In genomic region chr5:44104686-44105085, GRCm38 (mm10) we compare ENCODE assay signal across 20 mouse cellular contexts. TPM values are rescaled to one million over a fixed set of nuclear protein-coding genes. Genes with fewer than 3 reads are reported as not detected.
DNase-seq lines count a peak whose midpoint lies in the region; ATAC-seq and TF ChIP-seq lines count a peak whose summit lies in the region.
"Had no signal": no experiment of that assay in that cellular context is flagged by ENCODE, and none has a peak within 500 bp of the region (broad histone marks: within the 10 kb centered on the region; RNA-seq: fewer than 3 reads in every experiment).

No protein-coding gene starts in this region.

- no peak for TF ChIP-seq POLR2A in kidney, adult 2 months (IDR thresholded peaks at IDR 0.05; ENCODE audit: low read depth, low read length)
- no peak for TF ChIP-seq POLR2A in small intestine, adult 2 months (IDR thresholded peaks at IDR 0.05; ENCODE audit: low read depth, low read length)

- H3K4me3 ChIP-seq in forebrain, embryonic 10.5 days: no peak overlapping the region
- H3K4me3 ChIP-seq in forebrain, postnatal 0 days (ENCODE audit: low read depth, low read length): no peak overlapping the region
- no peak overlapping the region for H3K4me3 ChIP-seq in kidney, adult 2 months (ENCODE audit: insufficient read depth, low read depth, low read length)
- no peak overlapping the region for H3K4me3 ChIP-seq in midbrain, embryonic 11.5 days (ENCODE audit: low read depth, low read length)
- no peak overlapping the region for H3K4me3 ChIP-seq in midbrain, embryonic 13.5 days (replicated peaks)
- H3K4me3 ChIP-seq in small intestine, adult 2 months (ENCODE audit: low read depth, low read length): no peak overlapping the region
- H3K4me3 ChIP-seq: embryonic facial prominence, embryonic 15.5 days; neural tube, embryonic 12.5 days had no signal

- H3K27ac ChIP-seq in forebrain, embryonic 10.5 days: peak overlapping the region; percentile 56; the same call in 1 of the 2 replicates
- no peak overlapping the region for H3K27ac ChIP-seq in forebrain, postnatal 0 days (ENCODE audit: low read depth, low read length)
- peak overlapping the region; percentile 91 for H3K27ac ChIP-seq in kidney, adult 2 months (ENCODE audit: insufficient read depth, low read depth, low read length)
- no peak overlapping the region for H3K27ac ChIP-seq in midbrain, embryonic 11.5 days (ENCODE audit: low read depth, low read length)
- H3K27ac ChIP-seq in midbrain, embryonic 13.5 days: no peak overlapping the region
- H3K27ac ChIP-seq in small intestine, adult 2 months (ENCODE audit: insufficient read depth, low read depth, low read length): peak overlapping the region; percentile 19; the same call in 1 of the 2 replicates
- H3K27ac ChIP-seq: embryonic facial prominence, embryonic 15.5 days; hindbrain, embryonic 14.5 days; neural tube, embryonic 12.5 days had no signal

- peaks cover 41% of the 10 kb centered on the region for H3K4me1 ChIP-seq in forebrain, embryonic 10.5 days
- H3K4me1 ChIP-seq in forebrain, postnatal 0 days (ENCODE audit: insufficient read depth): no peaks in the 10 kb centered on the region; the same call in 1 of the 2 replicates
- peaks cover 37% of the 10 kb centered on the region for H3K4me1 ChIP-seq in kidney, adult 2 months (ENCODE audit: control insufficient read depth, insufficient read depth, low read length)
- H3K4me1 ChIP-seq in midbrain, embryonic 11.5 days (ENCODE audit: control insufficient read depth, insufficient read depth, low read length): peaks cover 5% of the 10 kb centered on the region
- H3K4me1 ChIP-seq in midbrain, embryonic 13.5 days (replicated peaks): peaks cover 18% of the 10 kb centered on the region
- H3K4me1 ChIP-seq in small intestine, adult 2 months (ENCODE audit: control insufficient read depth, insufficient read depth, insufficient read length, low read length): peaks cover 7% of the 10 kb centered on the region

- no peaks in the 10 kb centered on the region; the same call in 1 of the 2 replicates for H3K27me3 ChIP-seq in forebrain, embryonic 10.5 days (ENCODE audit: poor library complexity, severe bottlenecking)
- H3K27me3 ChIP-seq in forebrain, postnatal 0 days (ENCODE audit: insufficient read depth, low read length): no peaks in the 10 kb centered on the region
- H3K27me3 ChIP-seq in kidney, adult 2 months (replicated peaks; ENCODE audit: control insufficient read depth, insufficient read depth, low read length): no peaks in the 10 kb centered on the region
- no peaks in the 10 kb centered on the region for H3K27me3 ChIP-seq in midbrain, embryonic 11.5 days (ENCODE audit: control insufficient read depth, insufficient read depth, low read length)
- no peaks in the 10 kb centered on the region for H3K27me3 ChIP-seq in midbrain, embryonic 13.5 days
- H3K27me3 ChIP-seq in small intestine, adult 2 months (ENCODE audit: control insufficient read depth, insufficient read depth, low read length): no peaks in the 10 kb centered on the region
- H3K27me3 ChIP-seq: embryonic facial prominence, embryonic 15.5 days; neural tube, embryonic 12.5 days had no signal

- H3K4me2 ChIP-seq in forebrain, postnatal 0 days (ENCODE audit: low read depth): no peak overlapping the region
- no peak overlapping the region for H3K4me2 ChIP-seq in midbrain, embryonic 11.5 days
- H3K4me2 ChIP-seq in midbrain, embryonic 13.5 days (replicated peaks): no peak overlapping the region
- H3K4me2 ChIP-seq: embryonic facial prominence, embryonic 15.5 days; hindbrain, embryonic 14.5 days; neural tube, embryonic 12.5 days had no signal

- H3K9ac ChIP-seq in forebrain, postnatal 0 days: no peak overlapping the region
- H3K9ac ChIP-seq in midbrain, embryonic 11.5 days (ENCODE audit: low read length): no peak overlapping the region
- H3K9ac ChIP-seq in midbrain, embryonic 13.5 days (replicated peaks): no peak overlapping the region
- H3K9ac ChIP-seq: embryonic facial prominence, embryonic 15.5 days; hindbrain, embryonic 14.5 days; neural tube, embryonic 12.5 days had no signal

- DNase-seq in forebrain, embryonic 10.5 days (ENCODE audit: extremely low spot score, low spot score): peak; percentile 26
- DNase-seq in forebrain, postnatal 0 days: no peak
- DNase-seq in kidney, adult 2 months: no peak
- DNase-seq in kidney, postnatal 10 days: no peak
- peak; percentile 88 for DNase-seq in midbrain, embryonic 11.5 days (ENCODE audit: low spot score, missing footprints)
- no peak for DNase-seq in layer of hippocampus, postnatal 36 days
- DNase-seq: adrenal gland, adult 8-10 months; cerebellum, adult 9-11 months; gastrocnemius, postnatal 36 days; liver; lung, adult 18-20 months; lung, postnatal 14 days; right cerebral cortex, adult 18-20 months; thymus, postnatal 25 days had no signal

- 0 out of 2 replicates have a peak, but pooled peaks cover 2% of the 10 kb centered on the region for H3K36me3 ChIP-seq in forebrain, embryonic 10.5 days (replicated peaks)
- no peaks in the 10 kb centered on the region for H3K36me3 ChIP-seq in forebrain, postnatal 0 days (ENCODE audit: insufficient read depth)
- H3K36me3 ChIP-seq in kidney, adult 2 months (ENCODE audit: control insufficient read depth, insufficient read depth, low read length): no peaks in the 10 kb centered on the region
- H3K36me3 ChIP-seq in midbrain, embryonic 11.5 days (ENCODE audit: control insufficient read depth, insufficient read depth, low read length): no peaks in the 10 kb centered on the region
- H3K36me3 ChIP-seq in midbrain, embryonic 13.5 days: no peaks in the 10 kb centered on the region
- H3K36me3 ChIP-seq in small intestine, adult 2 months (ENCODE audit: control insufficient read depth, insufficient read depth, low read length): no peaks in the 10 kb centered on the region
- H3K36me3 ChIP-seq: embryonic facial prominence, embryonic 15.5 days; neural tube, embryonic 12.5 days had no signal

- peaks cover 2% of the 10 kb centered on the region; the same call in 1 of the 2 replicates for H3K9me3 ChIP-seq in forebrain, embryonic 10.5 days
- H3K9me3 ChIP-seq in forebrain, postnatal 0 days (ENCODE audit: low read length): no peaks in the 10 kb centered on the region
- H3K9me3 ChIP-seq in midbrain, embryonic 11.5 days (ENCODE audit: control insufficient read depth, low read length): no peaks in the 10 kb centered on the region
- no peaks in the 10 kb centered on the region; the same call in 1 of the 2 replicates for H3K9me3 ChIP-seq in midbrain, embryonic 13.5 days
- H3K9me3 ChIP-seq: embryonic facial prominence, embryonic 15.5 days had no signal

- no peak for ATAC-seq in forebrain, postnatal 0 days
- ATAC-seq in midbrain, embryonic 11.5 days (ENCODE audit: low FRiP score): no peak
- ATAC-seq in midbrain, embryonic 13.5 days: no peak

- no peak for TF ChIP-seq CTCF in forebrain, postnatal 0 days (IDR thresholded peaks at IDR 0.05; ENCODE audit: low read depth)
- no peak for TF ChIP-seq CTCF in kidney, adult 2 months (conservative IDR thresholded peaks at IDR 0.05; ENCODE audit: insufficient read depth, insufficient read length, low read depth, low read length)
- TF ChIP-seq CTCF in small intestine, adult 2 months (IDR thresholded peaks at IDR 0.05; ENCODE audit: extremely low read depth, insufficient read length, insufficient replicate concordance, low read depth, low read length): no peak

- WGBS in forebrain, embryonic 10.5 days: 39% methylated on average over 8 of the region's 8 CpGs
- WGBS in forebrain, postnatal 0 days: 14% methylated on average over 8 of the region's 8 CpGs
- 55% methylated on average over 8 of the region's 8 CpGs for WGBS in kidney, adult 2 months
- 17% methylated on average over 8 of the region's 8 CpGs for WGBS in midbrain, embryonic 11.5 days
- 13% methylated on average over 8 of the region's 8 CpGs for WGBS in midbrain, embryonic 13.5 days
- WGBS in small intestine, adult 2 months: 45% methylated on average over 8 of the region's 8 CpGs

RNA-seq across cellular contexts. Expression of gene Prom1, which starts 2.9 kb away (rescaled TPM):
- 130 and 147 TPM in 2 replicates for polyA plus RNA-seq in forebrain, embryonic 10.5 days (2016; fragmentation: Nextera tagmentation; extraction: Ambion mirVana)
- total RNA-seq in forebrain, postnatal 0 days (2014; rRNA removed): 12.5 and 18.1 TPM in 2 replicates
- 14.4 and 15.4 TPM in 2 replicates for polyA plus RNA-seq in forebrain, postnatal 0 days (2015; fragmentation: Nextera tagmentation; extraction: Ambion mirVana)
- 53.6 and 67.6 TPM in 2 replicates for polyA plus RNA-seq in kidney, adult 2 months (2012; rRNA removed)
- polyA plus RNA-seq in midbrain, embryonic 11.5 days (2014; fragmentation: Nextera tagmentation; extraction: Ambion mirVana): 171 and 176 TPM in 2 replicates
- polyA plus RNA-seq in midbrain, embryonic 13.5 days (2015; fragmentation: Nextera tagmentation; extraction: Ambion mirVana): 60.0 and 69.6 TPM in 2 replicates
- polyA plus RNA-seq in small intestine, adult 2 months (2012; rRNA removed): 3.1 and 5.9 TPM in 2 replicates
- total RNA-seq in layer of hippocampus, postnatal 36 days (2021): 10 to 100 TPM; 19.1 to 20.8 TPM
- total RNA-seq: monocyte, adult 5-6 weeks had no signal

Comparison
In these comparisons a context has a peak if more than half of its experiments do, and no peak if none do; other contexts are left out.
1. DNase-seq: peak in forebrain, embryonic 10.5 days (single experiment) and midbrain, embryonic 11.5 days (single experiment); none in forebrain, postnatal 0 days (single experiment), kidney, adult 2 months (single experiment), kidney, postnatal 10 days (single experiment) and layer of hippocampus, postnatal 36 days (0 of 2).
2. H3K27ac ChIP-seq: peak in forebrain, embryonic 10.5 days (single experiment), kidney, adult 2 months (single experiment) and small intestine, adult 2 months (single experiment); none in forebrain, postnatal 0 days (single experiment), midbrain, embryonic 11.5 days (single experiment) and midbrain, embryonic 13.5 days (single experiment).